Mouse (Mus musculus) thymus, adult 2 months (tissue): ENCODE measurements around the gene Tceanc2. TPM values are rescaled to one million over a fixed set of nuclear protein-coding genes. Genes with fewer than 3 reads are reported as not detected.

ENCODE experiments used
- DNase-seq: peaks from one replicate; pipeline ENCODE4 v3.0.0; 2021
- H3K27ac ChIP-seq: fragments of 200-500 bp; 2 replicates; pipeline ENCODE4 v1.5.1; 2012; ENCODE audit warnings: low read length, control low read depth; ENCODE audit not compliant: control insufficient read depth, insufficient read depth
- H3K27me3 ChIP-seq: fragments of 200-500 bp; 2 replicates; pipeline ENCODE4 v1.6.1; 2012; ENCODE audit warnings: mild to moderate bottlenecking, low read length, moderate library complexity, mixed read lengths; ENCODE audit not compliant: control insufficient read depth, insufficient read depth
- H3K36me3 ChIP-seq: fragments of 200-500 bp; 2 replicates; pipeline ENCODE4 v1.6.1; 2012; ENCODE audit warnings: mild to moderate bottlenecking, low read length, moderate library complexity; ENCODE audit not compliant: control insufficient read depth, insufficient read depth
- H3K4me1 ChIP-seq: fragments of 200-500 bp; replicated peaks from 2 replicates; pipeline ENCODE4 v1.6.1; 2012; ENCODE audit warnings: low read length; ENCODE audit not compliant: control insufficient read depth, insufficient read depth
- H3K4me3 ChIP-seq: fragments of 200-500 bp; 2 replicates; pipeline ENCODE4 v1.5.1; 2012; ENCODE audit warnings: mild to moderate bottlenecking, low read length, control low read depth, moderate library complexity; ENCODE audit not compliant: control insufficient read depth, insufficient read depth
- CTCF ChIP-seq: fragments of 200-500 bp; IDR thresholded peaks from 2 replicates; pipeline ENCODE4 v1.5.1; 2012; ENCODE audit warnings: mild to moderate bottlenecking, control low read depth, low read length, moderate library complexity, borderline replicate concordance; ENCODE audit not compliant: control insufficient read depth, poor library complexity, insufficient read depth; ENCODE audit errors: extremely low read depth
- POLR2A ChIP-seq: fragments of 200-500 bp; IDR thresholded peaks from 2 replicates; pipeline ENCODE4 v1.6.1; 2012; ENCODE audit warnings: mild to moderate bottlenecking, low read length, control low read depth, moderate library complexity; ENCODE audit not compliant: control insufficient read depth, poor library complexity, insufficient read depth; ENCODE audit errors: extremely low read depth
- WGBS: fragments of 180-500 bp; shearing (Covaris S2); methylation state at CpG from one replicate; pipeline ENCODE4 v1.1.7; 2018; 5-methylcytosine and 5-hydroxymethylcytosine counted together
- polyA plus RNA-seq: library from polyadenylated mRNA; depleted of rRNA; stranded (reverse); fragments of >200 nt; gene quantifications from 2 replicates; pipeline ENCODE4 v1.2.3, GENCODE M21; 2012

Tceanc2 gene
- polyA plus RNA-seq, 1 experiment, result 13.8 TPM

GRCm38 (mm10) chr4:107129373-107129772 lies 49.5 kb downstream of the Tceanc2 start:
- Histone ChIP-seq H3K4me3 (no peak overlapping the region), H3K27me3 (no peaks in the 10 kb centered on the region), H3K4me1 (peaks cover 15% of the 10 kb centered on the region), H3K27ac (no peak overlapping the region), H3K36me3 (no peaks in the 10 kb centered on the region)
- TF ChIP-seq CTCF, result no peak
- TF ChIP-seq POLR2A, result no peak
- WGBS, result 95% methylated on average over 8 of the region's 8 CpGs
- no peak for DNase-seq

- 93% methylated on average over 13 of the region's 13 CpGs for WGBS
- no peak for DNase-seq
- no peak overlapping the region for H3K4me3 ChIP-seq
- H3K27ac ChIP-seq, result no peak overlapping the region
- TF ChIP-seq POLR2A (no peak), CTCF (no peak)
- peaks cover 15% of the 10 kb centered on the region for H3K4me1 ChIP-seq
- H3K36me3 ChIP-seq, result no peaks in the 10 kb centered on the region
- H3K27me3 ChIP-seq, result no peaks in the 10 kb centered on the region
Observed at GRCm38 (mm10) chr4:107127901-107128669, 50.8 kb downstream of the Tceanc2 start.

GRCm38 (mm10) chr4:107126891-107127524 lies 51.9 kb downstream of the Tceanc2 start:
- H3K4me3 ChIP-seq, result no peak overlapping the region
- H3K27ac ChIP-seq, result no peak overlapping the region
- no peaks in the 10 kb centered on the region for H3K36me3 ChIP-seq
- no peaks in the 10 kb centered on the region for H3K27me3 ChIP-seq
- DNase-seq, result no peak
- WGBS, result 73% methylated on average over 13 of the region's 13 CpGs
- TF ChIP-seq CTCF, result no peak
- no peak for TF ChIP-seq POLR2A
- H3K4me1 ChIP-seq, result peaks cover 15% of the 10 kb centered on the region

GRCm38 (mm10) chr4:107126389-107126788 lies 52.5 kb downstream of the Tceanc2 start:
- Histone ChIP-seq H3K27ac (no peak overlapping the region), H3K36me3 (no peaks in the 10 kb centered on the region), H3K4me3 (no peak overlapping the region), H3K4me1 (peaks cover 15% of the 10 kb centered on the region), H3K27me3 (no peaks in the 10 kb centered on the region)
- no peak for DNase-seq
- 92% methylated on average over 10 of the region's 10 CpGs for WGBS
- no peak for TF ChIP-seq POLR2A
- TF ChIP-seq CTCF, result no peak

GRCm38 (mm10) chr4:107125101-107125500 lies 53.8 kb downstream of the Tceanc2 start:
- no peak overlapping the region for H3K27ac ChIP-seq
- H3K4me1 ChIP-seq, result peaks cover 5% of the 10 kb centered on the region
- no peak overlapping the region for H3K4me3 ChIP-seq
- no peak for DNase-seq
- H3K27me3 ChIP-seq, result no peaks in the 10 kb centered on the region
- 70% methylated on average over 5 of the region's 5 CpGs for WGBS
- TF ChIP-seq CTCF (no peak), POLR2A (no peak)
- no peaks in the 10 kb centered on the region for H3K36me3 ChIP-seq

GRCm38 (mm10) chr4:107124376-107124775 lies 54.5 kb downstream of the Tceanc2 start:
- H3K27ac ChIP-seq, result no peak overlapping the region
- H3K4me3 ChIP-seq, result no peak overlapping the region
- no peaks in the 10 kb centered on the region for H3K27me3 ChIP-seq
- DNase-seq, result no peak
- H3K36me3 ChIP-seq, result no peaks in the 10 kb centered on the region
- peaks cover 5% of the 10 kb centered on the region for H3K4me1 ChIP-seq
- TF ChIP-seq CTCF, result no peak
- TF ChIP-seq POLR2A, result no peak
- 91% methylated on average over 7 of the region's 7 CpGs for WGBS
